Mouse (Mus musculus): ENCODE results near the gene Crip1. TPM values are rescaled to one million over a fixed set of nuclear protein-coding genes. Genes with fewer than 3 reads are reported as not detected.

Gene Crip1
- polyA plus RNA-seq (2017; shearing (Covaris generic)), result 1,000 to 10,000 TPM in 1 of 2 experiments, 100 to 1,000 TPM in 1; 866 to 1,646 TPM

DNA sequence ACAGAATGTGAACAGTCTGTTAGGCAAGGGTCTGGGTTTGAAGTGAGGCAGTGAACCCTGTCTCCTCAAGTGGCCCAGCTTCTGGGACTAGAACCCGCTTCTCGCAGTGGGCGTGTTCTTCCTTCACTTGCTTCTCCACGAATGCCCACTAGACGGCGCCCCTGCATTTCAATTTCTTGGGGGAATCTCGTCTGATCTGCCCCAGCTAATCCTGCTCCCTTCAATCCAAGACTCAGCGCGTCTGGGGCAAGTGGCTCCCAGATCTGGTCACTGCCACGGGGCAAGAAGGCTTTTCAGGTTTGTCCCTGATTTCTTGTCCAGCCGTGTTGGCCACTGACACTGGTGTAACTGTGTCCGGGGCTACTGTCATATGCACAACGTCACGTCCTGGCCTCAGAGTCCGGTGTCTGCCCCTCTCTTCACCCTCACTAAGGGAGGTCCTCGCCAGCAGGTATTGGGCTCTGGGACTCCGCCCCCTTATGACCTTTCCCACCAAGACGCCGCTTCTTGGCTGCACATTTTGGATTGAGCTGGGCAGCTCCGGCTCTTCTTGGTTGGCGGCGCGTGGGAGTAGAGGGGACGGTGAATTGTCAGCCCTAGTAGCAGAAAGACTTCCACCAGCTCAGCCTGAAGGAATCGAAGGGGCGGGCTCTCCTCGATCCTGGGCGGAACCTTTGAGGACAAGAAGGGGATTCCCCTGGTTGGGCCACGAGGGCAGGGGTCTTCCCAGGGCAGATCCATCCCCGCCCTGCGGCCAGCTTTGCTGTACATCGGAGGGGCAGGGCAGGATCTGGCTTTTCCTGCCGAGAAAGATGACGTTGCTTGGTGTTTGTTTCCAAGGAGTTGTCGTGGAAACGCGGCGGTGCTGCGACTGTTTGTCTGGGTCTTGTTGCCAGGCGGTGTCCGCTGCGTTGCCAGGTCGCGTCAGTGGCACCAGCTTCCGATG lies at the start of gene Crip1:
TSS of gene Crip1 (plus strand) at position 205 of the 946 bp plus-strand sequence.

GRCm38 (mm10) chr12:113097749-113098281 lies 48.3 kb upstream of the Crip1 start, which contains the start of gene Mta1:
Mta1 (plus strand) TSS chr12:113098278.

GRCm38 (mm10) chr12:113139908-113140615 lies 6.1 kb upstream of the Crip1 start, which contains the start of gene Crip2:
Crip2 (plus strand) TSS chr12:113140236.

GRCm38 (mm10) chr12:113155887-113156539 lies 9.9 kb downstream of the Crip1 start, which contains the start of gene Tedc1:
Tedc1 (plus strand) TSS chr12:113156421.

DNA sequence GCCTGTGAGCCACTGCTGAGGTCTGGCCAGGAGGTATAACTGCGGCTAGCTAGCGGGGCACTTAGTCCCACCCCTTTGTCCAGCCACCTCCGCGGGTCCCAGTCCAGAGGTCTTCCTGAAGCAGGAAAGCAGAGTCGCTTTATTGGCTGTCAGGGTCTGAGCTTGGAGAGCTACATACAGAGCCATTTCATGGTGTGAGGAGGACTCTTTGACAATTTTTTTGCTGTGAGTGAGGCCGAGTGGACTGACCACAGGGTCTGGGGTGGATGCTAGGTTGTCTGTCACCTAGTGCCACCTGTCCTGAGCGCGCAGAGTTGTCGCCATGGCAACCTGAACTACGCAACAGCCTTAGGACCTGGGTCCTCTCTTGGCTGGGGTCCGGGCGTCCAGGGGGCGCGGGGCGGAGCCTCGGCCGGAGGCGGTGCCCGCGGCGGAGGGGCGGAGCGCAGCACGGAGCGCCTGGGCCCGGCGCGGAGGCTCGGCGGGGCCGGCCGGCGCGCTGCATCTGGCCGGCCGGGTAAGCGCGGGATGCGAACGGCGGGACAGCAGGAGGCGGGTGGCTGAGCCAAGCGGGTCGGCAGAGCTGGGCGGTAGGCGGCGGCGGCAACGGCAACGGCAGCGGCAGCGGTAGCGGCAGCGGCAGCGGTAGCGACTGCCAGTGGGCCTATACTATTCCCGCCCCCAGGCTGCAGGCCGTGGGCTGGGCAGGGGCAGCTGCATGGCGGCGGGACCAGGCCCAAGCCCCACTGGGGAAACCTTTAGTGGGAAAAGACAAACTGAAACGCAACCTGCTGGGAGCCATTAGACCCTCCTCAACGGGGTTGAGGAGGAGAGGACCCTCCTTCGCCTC lies 39.6 kb downstream of the Crip1 start, which contains the start of gene Tmem121:
TSS of gene Tmem121 (plus strand) at position 489 of the 850 bp plus-strand sequence.

Other genes starting within 250 kb of the Crip1 start
- gene Jag2, start 216.5 kb upstream of the Crip1 start, polyA plus RNA-seq (2017; shearing (Covaris generic)), result 1 to 10 TPM; 2.0 to 2.2 TPM
- gene Nudt14, start 204.2 kb upstream of the Crip1 start, polyA plus RNA-seq (2017; shearing (Covaris generic)), result 10 to 100 TPM; 33.2 to 42.5 TPM
- gene Btbd6, start 169.8 kb upstream of the Crip1 start, polyA plus RNA-seq (2017; shearing (Covaris generic)), result 10 to 100 TPM; 48.9 to 59.9 TPM
- gene Brf1, start 145.6 kb upstream of the Crip1 start, polyA plus RNA-seq (2017; shearing (Covaris generic)), result 100 to 1,000 TPM; 160 to 184 TPM
- gene Pacs2, start 131.8 kb upstream of the Crip1 start, polyA plus RNA-seq (2017; shearing (Covaris generic)), result 10 to 100 TPM; 24.7 to 40.2 TPM
- 1 to 10 TPM in 1 of 2 experiments, under 1 TPM in 1; 0.33 to 1.5 TPM for gene Tex22, start 71.8 kb upstream of the Crip1 start, polyA plus RNA-seq (2017; shearing (Covaris generic))
- gene Mta1, start 48.0 kb upstream of the Crip1 start, polyA plus RNA-seq (2017; shearing (Covaris generic)), result 10 to 100 TPM; 32.3 to 32.7 TPM
- 1 to 10 TPM; 7.2 to 8.2 TPM for gene Crip2, start 6.1 kb upstream of the Crip1 start, polyA plus RNA-seq (2017; shearing (Covaris generic))
- 10 to 100 TPM in 1 of 2 experiments, 1 to 10 TPM in 1; 5.6 to 16.2 TPM for gene Tedc1, start 10.1 kb downstream of the Crip1 start, polyA plus RNA-seq (2017; shearing (Covaris generic))
- gene Tmem121, start 39.6 kb downstream of the Crip1 start, polyA plus RNA-seq (2017; shearing (Covaris generic)), result under 1 TPM in 1 of 2 experiments, not detected in 1; 0.33 TPM